Mouse (Mus musculus): Measurements from ENCODE around the gene 4930415O20Rik.
A peak's percentile ranks its signal among the peaks of the same experiment; 100 is the strongest.

The 4930415O20Rik gene

DNA sequence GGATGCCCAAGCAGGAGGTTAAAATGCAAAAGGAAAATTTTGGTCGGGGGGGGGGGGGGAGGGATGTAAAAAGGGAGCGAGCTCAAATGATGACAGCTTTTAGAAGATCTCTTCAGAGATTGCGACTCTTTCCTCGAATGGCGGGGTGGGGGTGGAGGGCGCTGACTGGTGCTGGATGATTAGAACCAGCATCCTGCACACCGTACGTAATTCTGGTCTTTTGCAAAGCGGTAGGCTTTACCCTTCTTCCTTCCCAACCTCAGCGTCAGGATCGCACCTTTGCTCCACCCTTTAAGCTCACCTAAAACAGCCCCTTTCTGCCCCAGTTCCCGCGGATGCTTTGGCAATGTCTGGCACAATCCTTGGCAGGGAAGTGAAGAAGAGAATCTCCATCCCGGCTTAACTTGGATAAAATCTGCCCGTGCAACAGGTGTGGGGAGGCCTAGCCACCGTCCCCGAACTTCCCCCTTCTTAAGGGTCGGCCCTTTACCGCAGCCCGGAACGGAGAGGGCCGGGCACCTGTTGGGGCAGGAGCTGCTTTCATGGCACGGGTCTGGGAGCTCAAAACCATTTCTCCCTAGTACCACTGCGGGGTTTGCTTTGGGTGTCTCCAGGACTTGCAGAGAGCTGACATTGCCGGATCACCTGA lies 63.1 kb downstream of the 4930415O20Rik start:
- DNase-seq, result no peak

DNA sequence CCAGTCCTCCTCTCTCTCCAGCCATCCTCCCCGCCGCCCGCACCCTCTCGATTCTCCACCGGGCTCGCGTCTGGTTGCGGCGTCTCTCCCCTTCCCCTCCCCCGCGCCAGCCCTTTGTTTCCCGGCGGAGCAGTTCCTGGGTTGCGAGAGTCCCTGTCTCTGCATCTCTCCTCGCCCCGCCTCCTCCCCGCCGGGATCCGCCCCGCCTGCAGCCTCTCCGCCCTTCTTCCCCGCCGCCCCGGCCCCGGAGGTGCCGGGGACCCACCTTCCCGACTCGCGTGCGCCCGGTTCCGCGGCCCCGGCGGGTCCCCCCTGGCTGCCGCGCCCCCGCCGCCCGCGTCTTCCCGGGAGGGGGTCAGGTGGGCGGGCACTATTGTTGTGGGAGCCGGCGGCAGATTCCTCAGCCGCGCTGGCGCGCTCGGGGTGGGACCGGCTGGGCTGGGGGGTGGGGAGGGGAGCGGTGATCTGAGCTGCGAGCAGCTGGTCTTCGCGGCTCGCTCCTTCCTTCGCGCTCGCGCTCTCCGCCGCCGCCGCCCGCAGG lies 63.8 kb downstream of the 4930415O20Rik start:
- DNase-seq, result peak; percentile 83 to 85

DNA sequence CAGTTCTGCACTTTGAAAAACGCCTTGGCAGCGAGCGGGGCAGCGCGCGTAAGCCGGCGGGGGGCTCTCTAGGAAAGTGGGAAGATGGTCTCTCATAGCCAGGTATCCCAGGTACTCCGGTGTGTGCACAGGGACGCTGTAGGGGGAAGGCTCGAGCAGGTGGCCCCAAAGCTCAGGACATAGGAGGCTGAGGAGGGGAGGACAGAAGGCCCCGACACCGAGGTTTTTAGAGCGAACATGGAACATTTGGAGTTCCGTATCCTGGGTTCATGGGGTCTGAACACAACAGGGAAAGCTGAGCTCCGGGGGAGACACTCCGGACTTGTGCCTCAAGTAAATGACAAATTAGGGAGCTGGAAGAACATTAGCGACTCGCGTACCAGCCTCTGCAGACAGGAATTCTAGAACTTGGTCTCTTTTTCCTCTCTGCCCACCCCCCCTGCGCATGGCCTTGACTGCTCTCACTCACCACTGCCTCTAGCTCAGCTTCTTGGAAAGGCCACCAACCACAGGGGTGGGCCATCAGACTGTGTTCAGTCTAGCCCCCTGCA lies 64.6 kb downstream of the 4930415O20Rik start:
- DNase-seq, result no peak

DNA sequence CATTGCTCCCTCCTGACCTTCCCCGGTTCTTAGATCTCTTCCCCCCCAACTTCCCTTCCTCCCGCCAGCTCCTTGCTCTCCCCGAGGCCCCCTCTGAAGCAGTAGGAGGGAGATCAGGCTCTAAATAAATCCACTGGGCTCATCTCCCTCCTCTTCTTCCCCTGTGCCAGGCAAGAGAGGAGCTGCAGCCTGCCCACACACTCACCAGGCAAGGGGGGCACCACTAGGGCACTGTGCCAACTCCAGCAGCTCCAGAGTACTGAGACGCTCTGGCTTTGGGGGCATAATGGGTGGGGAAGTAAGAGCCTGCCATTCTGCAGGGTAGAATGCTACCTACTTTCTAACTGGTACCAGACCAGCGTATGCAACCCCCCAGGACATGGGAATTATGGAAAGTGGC lies 65.7 kb downstream of the 4930415O20Rik start:
- no peak for DNase-seq

DNA sequence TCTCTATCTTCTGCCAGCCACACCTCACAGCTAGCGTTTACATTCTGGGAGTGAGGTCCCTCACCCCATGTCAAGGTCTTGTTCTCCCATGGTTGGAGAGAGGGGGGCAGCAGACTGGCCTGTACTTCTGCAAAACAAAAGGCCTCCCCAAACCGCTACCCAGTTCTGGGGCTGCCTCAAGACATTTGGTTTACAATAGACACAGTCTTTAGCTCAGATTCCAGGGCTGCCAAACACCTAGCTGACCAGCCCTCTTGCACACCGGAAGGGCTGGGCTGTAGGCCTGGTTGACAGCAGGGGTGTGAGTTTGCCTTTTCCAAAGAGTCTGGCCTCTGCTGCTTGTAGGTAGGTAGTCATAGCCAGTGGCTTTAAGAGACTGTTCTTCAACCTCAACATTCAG lies 66.4 kb downstream of the 4930415O20Rik start:
- no peak for DNase-seq

Data from lung, adult 18-20 months (tissue).